Mouse (Mus musculus): ENCODE results near the gene Foxd2. TPM values are rescaled to one million over a fixed set of nuclear protein-coding genes. Genes with fewer than 3 reads are reported as not detected.

The Foxd2 gene
- polyA plus RNA-seq, 1 experiment = 0.57 TPM

GRCm38 (mm10) chr4:114858426-114858825 lies 50.2 kb downstream of the Foxd2 start:
- WGBS = 64% methylated on average over 5 of the region's 5 CpGs
- H3K27ac ChIP-seq (ENCODE audit: control insufficient read depth, insufficient read depth, low read depth, low read length, poor library complexity) = no peak overlapping the region
- TF ChIP-seq CTCF (IDR thresholded peaks at IDR 0.05; ENCODE audit: control insufficient read depth, insufficient read depth, low read length) = no peak
- no peak for TF ChIP-seq POLR2A (IDR thresholded peaks at IDR 0.05; ENCODE audit: borderline replicate concordance, control insufficient read depth, low read depth, low read length)
- no peaks in the 10 kb centered on the region for H3K4me1 ChIP-seq (ENCODE audit: control insufficient read depth, insufficient read depth, low read length)
- no peak overlapping the region for H3K4me3 ChIP-seq (replicated peaks; ENCODE audit: control insufficient read depth, low read depth, low read length)

Other genes starting within 250 kb of the Foxd2 start
- gene Gm12830, start 87.2 kb downstream of the Foxd2 start, polyA plus RNA-seq (2011; ENCODE audit: insufficient read depth, insufficient read length, low replicate concordance, missing spikeins) = not detected in 2 replicates
- not detected in 2 replicates for gene Foxe3, start 17.1 kb upstream of the Foxd2 start, polyA plus RNA-seq (2011; ENCODE audit: insufficient read depth, insufficient read length, low replicate concordance, missing spikeins)
- 26.5 and 34.7 TPM in 2 replicates for gene Cmpk1, start 78.4 kb upstream of the Foxd2 start, polyA plus RNA-seq (2011; ENCODE audit: insufficient read depth, insufficient read length, low replicate concordance, missing spikeins)
- gene Stil, start 91.3 kb upstream of the Foxd2 start, polyA plus RNA-seq (2011; ENCODE audit: insufficient read depth, insufficient read length, low replicate concordance, missing spikeins) = 7.8 and 8.1 TPM in 2 replicates
- 67.9 and 68.4 TPM in 2 replicates for gene Tal1, start 147.6 kb upstream of the Foxd2 start, polyA plus RNA-seq (2011; ENCODE audit: insufficient read depth, insufficient read length, low replicate concordance, missing spikeins)
- gene Pdzk1ip1, start 179.8 kb upstream of the Foxd2 start, polyA plus RNA-seq (2011; ENCODE audit: insufficient read depth, insufficient read length, low replicate concordance, missing spikeins) = 212 and 213 TPM in 2 replicates
- 0.38 and 2.0 TPM in 2 replicates for gene Cyp4x1, start 225.4 kb upstream of the Foxd2 start, polyA plus RNA-seq (2011; ENCODE audit: insufficient read depth, insufficient read length, low replicate concordance, missing spikeins)

Data from bone marrow, adult 2 months (tissue).